Mouse (Mus musculus) frontal cortex, adult 2 months (tissue): ENCODE results near the gene Ythdf2. TPM values are rescaled to one million over a fixed set of nuclear protein-coding genes. Genes with fewer than 3 reads are reported as not detected.

Source experiments
- DNase-seq, 2 experiments: peaks; one replicate each; pipeline ENCODE4 v3.0.0; 2022; ENCODE audit warnings: low spot score in 1 of 2; ENCODE audit errors: extremely low spot score in 1 of 2
- polyA plus RNA-seq: library from polyadenylated mRNA; depleted of rRNA; stranded (reverse); fragments of >200 nt; gene quantifications from 2 replicates; pipeline ENCODE4 v1.2.3, GENCODE M21; 2012

The Ythdf2 gene
- polyA plus RNA-seq, 1 experiment: 21.8 TPM

GRCm38 (mm10) chr4:132211091-132211942, 786 bp downstream of the Ythdf2 start:
- DNase-seq: no peak

- DNase-seq: no peak
Measured at GRCm38 (mm10) chr4:132210325-132210724, 1.8 kb downstream of the Ythdf2 start.

- no peak for DNase-seq
Measured at GRCm38 (mm10) chr4:132209299-132209698, 2.8 kb downstream of the Ythdf2 start.

- no peak for DNase-seq
Measured at GRCm38 (mm10) chr4:132207280-132207679, 4.8 kb downstream of the Ythdf2 start.

- DNase-seq: no peak
Measured at GRCm38 (mm10) chr4:132198771-132199170, 13.3 kb downstream of the Ythdf2 start.

GRCm38 (mm10) chr4:132198285-132198712, 13.8 kb downstream of the Ythdf2 start:
- DNase-seq: no peak

GRCm38 (mm10) chr4:132194975-132195374, 17.1 kb downstream of the Ythdf2 start:
- no peak for DNase-seq

- no peak for DNase-seq
Measured at GRCm38 (mm10) chr4:132194373-132194772, 17.7 kb downstream of the Ythdf2 start.

- DNase-seq: no peak
Measured at GRCm38 (mm10) chr4:132187826-132188401, 24.2 kb downstream of the Ythdf2 start.

GRCm38 (mm10) chr4:132183162-132183561, 28.9 kb downstream of the Ythdf2 start:
- DNase-seq: no peak

GRCm38 (mm10) chr4:132181721-132182658, 30.1 kb downstream of the Ythdf2 start:
- DNase-seq: no peak

GRCm38 (mm10) chr4:132180710-132181109, 31.4 kb downstream of the Ythdf2 start:
- DNase-seq: peak in 1 of 2 experiments; percentile 50

GRCm38 (mm10) chr4:132178630-132179059, 33.5 kb downstream of the Ythdf2 start:
- peak in 1 of 2 experiments; percentile 90 for DNase-seq

GRCm38 (mm10) chr4:132176474-132176873, 35.6 kb downstream of the Ythdf2 start:
- no peak for DNase-seq

GRCm38 (mm10) chr4:132170891-132171290, 41.2 kb downstream of the Ythdf2 start:
- DNase-seq: peak; percentile 80

- DNase-seq: no peak
Measured at GRCm38 (mm10) chr4:132169761-132170160, 42.3 kb downstream of the Ythdf2 start.

- no peak for DNase-seq
Measured at GRCm38 (mm10) chr4:132169271-132169670, 42.8 kb downstream of the Ythdf2 start.

- no peak for DNase-seq
Measured at GRCm38 (mm10) chr4:132167436-132167835, 44.7 kb downstream of the Ythdf2 start.

GRCm38 (mm10) chr4:132166350-132167290, 45.5 kb downstream of the Ythdf2 start:
- no peak for DNase-seq

- peak in 1 of 2 experiments; percentile 53 for DNase-seq
Measured at GRCm38 (mm10) chr4:132165691-132166090, 46.4 kb downstream of the Ythdf2 start.
